Mouse (Mus musculus) heart, embryonic 14.5 days (tissue): Measurements from ENCODE around the gene Meiob. TPM values are rescaled to one million over a fixed set of nuclear protein-coding genes. Genes with fewer than 3 reads are reported as not detected.

ENCODE experiments used
- ATAC-seq: fragments of 200-750 bp; cut with Nextera tagmentation; 2 replicates; pipeline ENCODE4 v1.8.0; 2017; ENCODE audit warnings: low read depth, moderate TSS enrichment; ENCODE audit not compliant: insufficient number of reproducible peaks, insufficient read depth, low FRiP score
- H3K27ac ChIP-seq, 2 experiments: fragments of 200-500 bp in 1 of 2; fragments of 300-500 bp in 1 of 2; sonication (generic) in 1 of 2; replicated peaks in 1 of 2; 2 replicates each; pipeline ENCODE4 v1.5.1; 2012 to 2014; ENCODE audit warnings: low read depth in 2 of 2, low read length in 2 of 2, control low read depth in 1 of 2, mild to moderate bottlenecking in 1 of 2, mixed read lengths in 1 of 2; ENCODE audit not compliant: control insufficient read depth in 1 of 2, insufficient read depth in 1 of 2
- H3K27me3 ChIP-seq: fragments of 300-500 bp; sonication (generic); 2 replicates; pipeline ENCODE4 v1.6.1; 2014; ENCODE audit warnings: mild to moderate bottlenecking, low read length, control low read depth; ENCODE audit not compliant: control insufficient read depth, insufficient read depth
- H3K36me3 ChIP-seq: fragments of 300-500 bp; sonication (generic); 2 replicates; pipeline ENCODE4 v1.6.1; 2014; ENCODE audit warnings: mild to moderate bottlenecking, control low read depth, low read length, mixed read lengths; ENCODE audit not compliant: control insufficient read depth, insufficient read depth
- H3K4me1 ChIP-seq, 2 experiments: fragments of 200-500 bp in 1 of 2; fragments of 300-500 bp in 1 of 2; sonication (generic) in 1 of 2; 2 replicates each; pipeline ENCODE4 v1.6.1; 2012 to 2014; ENCODE audit warnings: low read length in 2 of 2, control low read depth in 1 of 2, mixed read lengths in 1 of 2; ENCODE audit not compliant: control insufficient read depth in 2 of 2, insufficient read depth in 2 of 2
- H3K4me2 ChIP-seq: fragments of 300-500 bp; sonication (generic); 2 replicates; pipeline ENCODE4 v1.6.1; 2014; ENCODE audit warnings: mild to moderate bottlenecking, low read length
- H3K4me3 ChIP-seq, 2 experiments: fragments of 200-500 bp in 1 of 2; fragments of 300-500 bp in 1 of 2; sonication (generic) in 1 of 2; 2 replicates each; pipeline ENCODE4 v1.5.1; 2012 to 2014; ENCODE audit warnings: low read length in 2 of 2, mild to moderate bottlenecking in 2 of 2, control low read depth in 1 of 2, low read depth in 1 of 2, moderate library complexity in 1 of 2; ENCODE audit not compliant: control insufficient read depth in 1 of 2, insufficient read depth in 1 of 2
- H3K9ac ChIP-seq: fragments of 300-500 bp; sonication (generic); 2 replicates; pipeline ENCODE4 v1.6.1; 2014; ENCODE audit warnings: mild to moderate bottlenecking, low read length
- H3K9me3 ChIP-seq: fragments of 300-500 bp; sonication (generic); 2 replicates; pipeline ENCODE4 v1.6.1; 2016; ENCODE audit warnings: low read length, control low read depth; ENCODE audit not compliant: control insufficient read depth
- WGBS: fragments of 180-500 bp; shearing (Covaris S2); extraction: QIAGEN DNeasy Blood & Tissue Kit; methylation state at CpG from one replicate; pipeline ENCODE4 v1.1.7; 2014; 5-methylcytosine and 5-hydroxymethylcytosine counted together
- polyA plus RNA-seq: library from polyadenylated mRNA; unstranded; fragments of >200 nt; fragmentation: Nextera tagmentation; extraction: Ambion mirVana; gene quantifications from 2 replicates; pipeline ENCODE4 v1.2.1, GENCODE M21; 2014

Meiob gene
- polyA plus RNA-seq, 1 experiment from 2014 or later = not detected

DNA sequence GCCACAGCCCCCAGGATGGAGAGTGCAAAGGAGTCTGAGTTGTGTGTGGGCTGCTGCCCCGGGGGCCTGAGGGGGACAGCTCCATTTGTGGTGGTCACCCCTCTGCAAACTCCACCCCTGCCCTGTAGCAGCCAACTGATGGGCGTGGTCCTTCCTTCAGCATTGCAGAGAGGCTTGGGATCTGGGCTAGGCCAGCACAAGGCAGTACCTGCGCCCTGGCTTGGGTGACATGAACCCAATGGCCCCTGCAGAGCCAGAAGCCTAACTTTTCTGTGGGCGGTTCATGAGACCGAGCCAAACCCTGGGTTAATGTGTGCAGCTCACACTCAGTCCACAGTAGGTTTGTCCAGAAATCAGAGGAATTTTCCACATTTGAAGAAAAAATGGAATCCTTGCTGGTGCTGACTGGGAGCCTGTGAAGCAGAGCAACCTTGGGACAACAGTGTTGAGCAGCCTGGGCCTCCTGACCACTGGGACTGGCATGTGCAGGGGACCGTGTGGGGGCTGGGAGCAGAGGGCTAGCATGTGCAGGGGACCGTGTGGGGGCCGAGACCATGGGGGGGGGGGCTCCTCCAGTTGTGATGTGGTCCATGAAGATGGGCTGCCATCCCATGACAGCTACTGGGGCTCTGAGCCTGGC, 53.9 kb downstream of the Meiob start:
- Histone ChIP-seq H3K4me2 (no peak overlapping the region), H3K36me3 (peaks cover 64% of the 10 kb centered on the region), H3K4me3 (no peak overlapping the region), H3K9me3 (no peaks in the 10 kb centered on the region), H3K9ac (no peak overlapping the region), H3K27me3 (no peaks in the 10 kb centered on the region), H3K4me1 (no peaks in the 10 kb centered on the region), H3K27ac (no peak overlapping the region)
- ATAC-seq = no peak
- WGBS = 82% methylated on average over 8 of the region's 8 CpGs

DNA sequence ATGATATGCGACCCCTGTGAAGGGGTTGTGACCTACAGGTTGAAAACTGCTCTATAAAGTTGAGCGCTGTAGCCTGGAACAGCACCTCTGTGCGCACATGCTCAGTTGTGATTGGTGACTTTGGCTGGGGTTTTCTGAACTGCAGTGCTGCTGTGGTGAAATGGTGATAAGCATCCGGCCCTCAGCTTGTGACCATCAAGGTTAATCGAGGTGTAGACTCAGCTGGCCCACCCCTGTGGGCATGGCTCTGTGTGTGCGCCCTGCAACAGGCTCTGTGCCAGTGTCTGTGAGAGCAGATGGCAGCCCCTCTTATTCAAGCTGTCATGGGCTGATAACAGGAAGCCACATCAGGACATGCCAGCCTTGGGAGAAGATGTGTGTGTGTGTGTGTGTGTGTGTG, 54.9 kb downstream of the Meiob start:
- Histone ChIP-seq H3K9me3 (no peaks in the 10 kb centered on the region), H3K9ac (no peak overlapping the region), H3K27ac (no peak overlapping the region), H3K4me1 (no peaks in the 10 kb centered on the region), H3K27me3 (no peaks in the 10 kb centered on the region), H3K4me2 (no peak overlapping the region), H3K36me3 (peaks cover 62% of the 10 kb centered on the region), H3K4me3 (no peak overlapping the region)
- 82% methylated on average over 6 of the region's 6 CpGs for WGBS
- no peak for ATAC-seq

DNA sequence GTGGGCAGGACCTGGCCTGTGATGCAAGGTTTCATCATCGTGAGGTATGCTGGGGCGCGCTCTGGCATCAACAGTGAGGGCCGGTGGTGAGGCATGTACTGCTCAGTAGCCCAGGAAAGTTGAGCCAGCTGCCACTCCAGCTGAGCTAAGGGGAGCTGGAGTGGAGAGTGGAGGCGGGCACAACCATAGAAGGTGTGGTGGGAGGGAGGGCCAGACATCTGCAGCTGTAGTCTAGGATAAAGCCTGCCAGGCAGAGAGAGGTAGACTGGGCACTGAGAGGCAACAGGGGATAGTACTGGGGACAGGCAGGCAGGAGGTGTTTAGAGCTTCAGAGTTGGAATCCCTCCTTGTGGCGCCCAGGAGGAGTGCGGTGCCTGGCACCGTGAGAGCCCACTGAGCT, 56.0 kb downstream of the Meiob start:
- no peaks in the 10 kb centered on the region for H3K4me1 ChIP-seq
- H3K27me3 ChIP-seq = no peaks in the 10 kb centered on the region
- ATAC-seq = no peak
- no peak overlapping the region for H3K9ac ChIP-seq
- peaks cover 60% of the 10 kb centered on the region for H3K36me3 ChIP-seq
- no peak overlapping the region for H3K4me2 ChIP-seq
- H3K9me3 ChIP-seq = no peaks in the 10 kb centered on the region
- 87% methylated on average over 8 of the region's 8 CpGs for WGBS
- H3K27ac ChIP-seq = no peak overlapping the region
- no peak overlapping the region for H3K4me3 ChIP-seq

DNA sequence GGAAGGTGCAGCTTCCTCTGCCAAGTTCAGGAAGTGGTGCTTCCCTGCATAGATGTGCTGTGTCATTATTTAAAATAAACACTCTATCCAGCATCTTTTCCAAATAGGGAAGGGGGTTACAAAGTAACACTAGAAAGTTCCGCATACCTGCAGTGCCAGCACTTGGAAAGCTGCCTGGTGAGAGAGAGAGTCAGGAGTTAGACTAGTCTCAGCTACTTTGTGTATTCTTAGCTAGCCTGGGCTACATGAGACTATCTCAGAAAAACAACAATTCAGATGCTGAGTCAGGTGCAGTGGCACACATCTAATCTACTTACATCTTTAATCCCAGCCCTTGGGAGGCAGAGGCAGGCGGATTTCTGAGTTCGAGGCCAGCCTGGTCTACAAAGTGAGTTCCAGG, 57.7 kb downstream of the Meiob start:
- no peak for ATAC-seq
- Histone ChIP-seq H3K9me3 (no peaks in the 10 kb centered on the region), H3K27me3 (no peaks in the 10 kb centered on the region), H3K9ac (no peak overlapping the region), H3K27ac (no peak overlapping the region), H3K36me3 (peaks cover 54% of the 10 kb centered on the region), H3K4me2 (no peak overlapping the region), H3K4me1 (no peaks in the 10 kb centered on the region), H3K4me3 (no peak overlapping the region)
- WGBS = 89% methylated on average over 3 of the region's 3 CpGs

DNA sequence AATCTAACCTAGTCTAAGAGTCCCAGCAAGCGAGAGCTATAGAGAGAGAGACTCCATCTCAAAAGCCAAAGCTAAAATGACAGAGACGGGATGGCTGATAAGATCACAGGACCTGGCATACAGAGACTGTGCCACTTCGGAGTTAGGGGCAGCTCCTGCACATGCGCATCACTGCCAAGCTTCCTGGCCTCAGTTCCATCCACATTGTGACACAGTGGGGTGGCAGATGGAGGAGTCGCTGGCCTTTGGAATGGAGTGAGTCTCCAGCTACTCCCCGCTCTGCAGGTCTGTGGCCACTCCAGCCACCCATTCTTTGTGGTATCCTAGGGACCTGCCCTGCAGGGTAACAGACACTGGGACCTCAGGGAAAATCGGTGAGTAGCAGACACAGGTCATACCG, 61.7 kb downstream of the Meiob start, which contains the start of gene Igfals:
Gene Igfals (plus strand): TSS at position 222 of the 400 bp plus-strand sequence.
- no peaks in the 10 kb centered on the region for H3K9me3 ChIP-seq
- no peak within 1 kb of the TSS for H3K9ac ChIP-seq
- 86% methylated on average over 8 of the region's 8 CpGs for WGBS
- no peak for ATAC-seq
- H3K27ac ChIP-seq = no peak within 1 kb of the TSS
- H3K4me3 ChIP-seq = no peak within 1 kb of the TSS
- H3K4me2 ChIP-seq = no peak within 1 kb of the TSS
- H3K36me3 ChIP-seq = peaks cover 40% of the 10 kb centered on the region
- H3K4me1 ChIP-seq = no peaks in the 10 kb centered on the region
- no peaks in the 10 kb centered on the region for H3K27me3 ChIP-seq

DNA sequence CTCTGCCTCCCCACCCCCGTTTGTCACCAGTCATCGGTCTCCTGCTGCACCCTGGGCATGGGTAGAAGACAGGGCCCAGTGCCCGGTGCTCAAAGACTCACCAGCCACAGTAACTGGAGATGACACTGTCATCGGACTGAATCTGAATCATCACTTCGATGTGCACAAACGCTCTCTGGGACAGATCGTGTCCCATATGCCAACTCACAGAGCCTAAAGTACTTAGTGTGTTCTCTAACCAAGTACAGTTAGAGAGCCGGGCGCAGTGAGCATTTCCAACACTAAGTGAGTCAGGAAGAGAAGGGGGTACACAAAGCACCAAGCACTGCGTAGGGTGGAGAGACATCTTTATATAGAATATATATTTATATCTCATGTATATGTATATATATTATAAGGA, 63.8 kb downstream of the Meiob start:
- WGBS = 88% methylated on average over 10 of the region's 10 CpGs
- H3K9ac ChIP-seq = no peak overlapping the region
- no peak overlapping the region for H3K4me2 ChIP-seq
- H3K4me1 ChIP-seq = no peaks in the 10 kb centered on the region
- no peak overlapping the region for H3K4me3 ChIP-seq
- no peaks in the 10 kb centered on the region for H3K9me3 ChIP-seq
- H3K27ac ChIP-seq = no peak overlapping the region
- peaks cover 20% of the 10 kb centered on the region for H3K36me3 ChIP-seq
- no peak for ATAC-seq
- H3K27me3 ChIP-seq = no peaks in the 10 kb centered on the region

DNA sequence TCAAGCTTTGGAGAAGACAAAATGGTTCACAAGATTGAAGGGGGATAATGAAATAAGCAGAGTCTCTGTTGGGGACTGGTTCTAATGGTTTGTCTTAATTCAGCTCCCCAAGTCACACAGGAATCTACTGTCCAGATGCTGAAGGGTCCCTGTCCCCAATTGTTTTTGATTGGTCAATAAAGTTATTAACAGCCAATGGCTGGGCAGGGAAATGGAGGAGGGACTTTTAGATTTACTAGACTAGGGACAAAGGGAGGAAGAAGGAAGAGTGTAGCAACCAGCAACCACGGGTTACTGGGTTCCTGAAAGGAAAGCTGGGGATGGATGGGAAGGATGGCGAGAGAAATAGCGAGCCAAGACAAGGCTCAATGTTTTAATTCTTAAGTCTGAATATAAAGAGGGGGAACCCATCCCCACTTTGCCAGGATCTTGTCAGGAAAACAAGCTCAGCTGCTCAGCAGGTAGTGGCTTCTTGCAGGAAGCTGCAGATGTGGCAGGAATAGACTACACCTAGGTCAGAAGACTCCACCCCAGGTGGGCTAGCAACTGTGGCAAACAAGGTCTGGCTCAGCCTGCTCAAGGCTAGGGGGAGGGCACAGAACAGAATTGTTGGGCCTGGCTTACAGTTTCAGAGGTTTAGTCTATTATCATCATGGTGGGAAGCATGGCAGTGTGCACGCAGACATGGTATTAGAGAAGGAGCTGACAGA, 69.8 kb downstream of the Meiob start:
- ATAC-seq = no peak
- H3K9me3 ChIP-seq = no peaks in the 10 kb centered on the region
- 37% methylated on average over 4 of the region's 4 CpGs for WGBS

DNA sequence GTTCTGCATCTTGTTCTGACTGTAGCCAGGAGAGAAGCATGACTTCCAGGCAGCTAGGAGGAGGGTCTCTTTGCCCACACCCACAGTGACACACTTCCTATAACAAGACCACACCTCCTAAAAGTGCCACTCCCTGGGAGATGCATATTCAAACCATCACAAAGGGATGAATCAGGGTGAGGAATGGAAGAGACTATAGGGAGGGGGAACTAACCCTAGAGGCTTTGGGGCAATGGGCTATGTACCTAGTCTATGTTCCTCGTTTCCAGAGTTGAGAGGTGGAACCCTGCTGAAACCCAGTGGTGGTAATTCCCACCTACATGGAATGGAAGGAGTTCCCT, 70.3 kb downstream of the Meiob start:
- 36% methylated on average over 1 of the region's 1 CpGs for WGBS

More for the DNA sequence above, 69.8 kb downstream of the Meiob start:
- no peaks in the 10 kb centered on the region for H3K27me3 ChIP-seq
- no peak overlapping the region for H3K9ac ChIP-seq
- H3K4me3 ChIP-seq = no peak overlapping the region
- H3K27ac ChIP-seq = no peak overlapping the region
- H3K4me2 ChIP-seq = no peak overlapping the region
- no peaks in the 10 kb centered on the region for H3K4me1 ChIP-seq
- H3K36me3 ChIP-seq = no peaks in the 10 kb centered on the region

More for the DNA sequence above, 70.3 kb downstream of the Meiob start:
- H3K4me2 ChIP-seq = no peak overlapping the region
- H3K9me3 ChIP-seq = no peaks in the 10 kb centered on the region
- ATAC-seq = no peak
- no peaks in the 10 kb centered on the region for H3K4me1 ChIP-seq
- H3K9ac ChIP-seq = no peak overlapping the region
- no peak overlapping the region for H3K4me3 ChIP-seq
- no peaks in the 10 kb centered on the region for H3K36me3 ChIP-seq
- H3K27me3 ChIP-seq = no peaks in the 10 kb centered on the region
- no peak overlapping the region for H3K27ac ChIP-seq
